Comparison of ENCODE assay signal across 12 mouse cellular contexts in the genomic region with DNA sequence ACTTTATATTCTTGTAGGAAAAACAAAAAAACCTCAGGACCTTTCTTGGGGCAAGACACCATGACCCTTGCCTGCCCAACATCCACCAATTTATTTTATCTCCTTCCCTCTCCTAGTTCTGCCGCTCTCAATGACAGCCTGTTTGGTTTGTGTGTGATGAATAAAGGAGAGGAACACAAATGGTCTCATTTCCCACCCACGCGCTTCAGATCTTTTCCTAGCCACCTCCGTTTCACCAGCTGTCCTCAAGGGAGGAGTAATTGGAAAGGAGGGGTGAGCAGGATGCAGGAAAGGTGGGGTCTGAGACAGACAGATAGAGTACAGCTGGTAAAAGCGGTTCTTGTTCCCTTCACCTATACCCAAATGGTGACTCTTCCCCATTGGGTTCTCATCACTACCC. TPM values are rescaled to one million over a fixed set of nuclear protein-coding genes. Genes with fewer than 3 reads are reported as not detected.
A peak's percentile ranks its signal among the peaks of the same experiment; 100 is the strongest.
DNase-seq lines count a peak whose midpoint lies in the region; ATAC-seq lines count a peak whose summit lies in the region.
"Had no signal": no experiment of that assay in that cellular context is flagged by ENCODE, and none has a peak within 500 bp of the region (broad histone marks: within the 10 kb centered on the region; RNA-seq: fewer than 3 reads in every experiment).

No protein-coding gene starts in this region.

- WGBS in heart, embryonic 10.5 days: 64% methylated on average over 5 of the region's 5 CpGs
- 46% methylated on average over 5 of the region's 5 CpGs for WGBS in lung, embryonic 15.5 days

- H3K9me3 ChIP-seq in heart, embryonic 10.5 days: no peaks in the 10 kb centered on the region
- no peaks in the 10 kb centered on the region for H3K9me3 ChIP-seq in lung, embryonic 15.5 days
- H3K9me3 ChIP-seq: midbrain, embryonic 15.5 days had no signal

- intact Hi-C loops in heart, postnatal 36 days (cut with DNase I): no loop called here

- 0 out of 2 replicates have a peak overlapping the region, but pooled peaks have one; percentile 82 for H3K4me3 ChIP-seq in heart, embryonic 10.5 days
- no peak overlapping the region for H3K4me3 ChIP-seq in lung, embryonic 15.5 days

- peaks cover 25% of the 10 kb centered on the region for H3K36me3 ChIP-seq in heart, embryonic 10.5 days
- H3K36me3 ChIP-seq in lung, embryonic 15.5 days: peaks cover 17% of the 10 kb centered on the region

- peak overlapping the region; percentile 71 for H3K4me2 ChIP-seq in lung, embryonic 15.5 days

- 0 out of 2 replicates have a peak, but pooled peaks cover 4% of the 10 kb centered on the region for H3K27me3 ChIP-seq in heart, embryonic 10.5 days (ENCODE audit: insufficient read depth, poor library complexity, severe bottlenecking)
- H3K27me3 ChIP-seq in lung, embryonic 15.5 days: no peaks in the 10 kb centered on the region; the same call in 1 of the 2 replicates
- H3K27me3 ChIP-seq: midbrain, embryonic 15.5 days had no signal

- H3K4me1 ChIP-seq in heart, embryonic 10.5 days: peaks cover 48% of the 10 kb centered on the region
- H3K4me1 ChIP-seq in lung, embryonic 15.5 days: peaks cover 27% of the 10 kb centered on the region

- no peak overlapping the region for H3K27ac ChIP-seq in heart, embryonic 10.5 days
- no peak overlapping the region for H3K27ac ChIP-seq in lung, embryonic 15.5 days

- ATAC-seq in lung, embryonic 15.5 days (ENCODE audit: borderline replicate concordance, extremely low read depth, low FRiP score, low TSS enrichment): no peak
- no peak for ATAC-seq in megakaryocyte progenitor cell, adult 5-6 weeks (replicated peaks; ENCODE audit: poor library complexity)
- ATAC-seq: midbrain, embryonic 15.5 days had no signal

- H3K9ac ChIP-seq in lung, embryonic 15.5 days: no peak overlapping the region

- no peak for DNase-seq in heart, embryonic 10.5 days (ENCODE audit: low spot score)
- DNase-seq in heart, postnatal 36 days: no peak
- no peak for DNase-seq in lung, adult 18-20 months
- DNase-seq in layer of hippocampus, postnatal 14 days (ENCODE audit: low spot score in 2 of 2): peak; percentile 48 to 75
- peak; percentile 55 to 73 for DNase-seq in right cerebral cortex, postnatal 36 days (ENCODE audit: low spot score in 2 of 2)
- no peak for DNase-seq in adrenal gland, postnatal 10 days

RNA-seq across cellular contexts. Expression of gene Sf3b2, which starts 1.4 kb away (rescaled TPM):
- 261 and 313 TPM in 2 replicates for polyA plus RNA-seq in heart, embryonic 10.5 days (2016; fragmentation: Nextera tagmentation; extraction: Ambion mirVana)
- total RNA-seq in heart, postnatal 36 days (2021): 100 to 1,000 TPM; 115 to 128 TPM
- polyA plus RNA-seq in lung, embryonic 15.5 days (2015; fragmentation: Nextera tagmentation; extraction: Ambion mirVana): 320 and 328 TPM in 2 replicates
- total RNA-seq in layer of hippocampus, postnatal 14 days (2021): 100 to 1,000 TPM; 195 to 199 TPM
- 100 to 1,000 TPM; 149 to 167 TPM for total RNA-seq in adrenal gland, postnatal 10 days (2021)
- 119 and 147 TPM in 2 replicates for total RNA-seq in megakaryocyte progenitor cell, adult 5-6 weeks (2015)
- total RNA-seq in megakaryocyte progenitor cell, adult 5-6 weeks (2017): 239 and 261 TPM in 2 replicates

RNA-seq across cellular contexts. Expression of gene Gal3st3, which starts 1.5 kb away (rescaled TPM):
- polyA plus RNA-seq in heart, embryonic 10.5 days (2016; fragmentation: Nextera tagmentation; extraction: Ambion mirVana): 2.8 and 4.5 TPM in 2 replicates
- 10 to 100 TPM; 20.0 to 24.2 TPM for total RNA-seq in heart, postnatal 36 days (2021)
- polyA plus RNA-seq in lung, embryonic 15.5 days (2015; fragmentation: Nextera tagmentation; extraction: Ambion mirVana): 1.7 and 2.4 TPM in 2 replicates
- 100 to 1,000 TPM; 129 to 132 TPM for total RNA-seq in layer of hippocampus, postnatal 14 days (2021)
- under 1 TPM; 0.27 to 0.51 TPM for total RNA-seq in adrenal gland, postnatal 10 days (2021)
- total RNA-seq in megakaryocyte progenitor cell, adult 5-6 weeks (2015): not detected in 2 replicates
- not detected in 2 replicates for total RNA-seq in megakaryocyte progenitor cell, adult 5-6 weeks (2017)
- total RNA-seq: gastrocnemius, adult 18-20 months had no signal

RNA-seq across cellular contexts. Expression of gene Pacs1, which starts 23.7 kb away (rescaled TPM):
- 23.1 and 23.4 TPM in 2 replicates for polyA plus RNA-seq in heart, embryonic 10.5 days (2016; fragmentation: Nextera tagmentation; extraction: Ambion mirVana)
- total RNA-seq in heart, postnatal 36 days (2021): 10 to 100 TPM; 19.9 to 21.5 TPM
- 20.6 and 21.4 TPM in 2 replicates for polyA plus RNA-seq in lung, embryonic 15.5 days (2015; fragmentation: Nextera tagmentation; extraction: Ambion mirVana)
- 10 to 100 TPM; 59.6 to 63.9 TPM for total RNA-seq in layer of hippocampus, postnatal 14 days (2021)
- total RNA-seq in adrenal gland, postnatal 10 days (2021): 10 to 100 TPM; 23.3 to 28.7 TPM
- 14.8 and 16.2 TPM in 2 replicates for total RNA-seq in megakaryocyte progenitor cell, adult 5-6 weeks (2015)
- total RNA-seq in megakaryocyte progenitor cell, adult 5-6 weeks (2017): 5.1 and 7.1 TPM in 2 replicates

RNA-seq across cellular contexts. Expression of gene Catsper1, which starts 38.9 kb away (rescaled TPM):
- not detected in 2 replicates for polyA plus RNA-seq in heart, embryonic 10.5 days (2016; fragmentation: Nextera tagmentation; extraction: Ambion mirVana)
- total RNA-seq in heart, postnatal 36 days (2021): not detected
- polyA plus RNA-seq in lung, embryonic 15.5 days (2015; fragmentation: Nextera tagmentation; extraction: Ambion mirVana): not detected in 2 replicates
- total RNA-seq in layer of hippocampus, postnatal 14 days (2021): not detected
- total RNA-seq in adrenal gland, postnatal 10 days (2021): not detected
- total RNA-seq in megakaryocyte progenitor cell, adult 5-6 weeks (2015): not detected in 2 replicates
- not detected in 2 replicates for total RNA-seq in megakaryocyte progenitor cell, adult 5-6 weeks (2017)
- total RNA-seq: gastrocnemius, adult 18-20 months; left cerebral cortex, postnatal 10 days had no signal
- polyA plus RNA-seq: midbrain, embryonic 15.5 days; stomach, embryonic 16.5 days had no signal

RNA-seq across cellular contexts. Expression of gene Cst6, which starts 52.7 kb away (rescaled TPM):
- 0.23 TPM in 1 of 2 replicates, not detected in the other for polyA plus RNA-seq in heart, embryonic 10.5 days (2016; fragmentation: Nextera tagmentation; extraction: Ambion mirVana)
- 10 to 100 TPM in 1 of 2 experiments, 1 to 10 TPM in 1; 9.5 to 10.2 TPM for total RNA-seq in heart, postnatal 36 days (2021)
- polyA plus RNA-seq in lung, embryonic 15.5 days (2015; fragmentation: Nextera tagmentation; extraction: Ambion mirVana): 0.60 and 0.69 TPM in 2 replicates
- total RNA-seq in layer of hippocampus, postnatal 14 days (2021): 1 to 10 TPM; 5.4 to 5.9 TPM
- total RNA-seq in adrenal gland, postnatal 10 days (2021): 1 to 10 TPM; 1.4 to 2.4 TPM
- not detected in 2 replicates for total RNA-seq in megakaryocyte progenitor cell, adult 5-6 weeks (2015)
- not detected in 2 replicates for total RNA-seq in megakaryocyte progenitor cell, adult 5-6 weeks (2017)

Comparison
In these comparisons a context has a peak if more than half of its experiments do, and no peak if none do; other contexts are left out.
1. DNase-seq: peak in layer of hippocampus, postnatal 14 days (2 of 2) and right cerebral cortex, postnatal 36 days (2 of 2); none in heart, embryonic 10.5 days (single experiment), heart, postnatal 36 days (0 of 2), lung, adult 18-20 months (0 of 2) and adrenal gland, postnatal 10 days (single experiment).
2. RNA of gene Gal3st3, which starts 1.5 kb away (total RNA-seq): 129 to 132 TPM in layer of hippocampus, postnatal 14 days and 20.0 to 24.2 TPM in heart, postnatal 36 days; 0.27 to 0.51 TPM in adrenal gland, postnatal 10 days and not detected in megakaryocyte progenitor cell, adult 5-6 weeks; every median in the first group is over 10 times any median in the second.